Mouse (Mus musculus): Measurements from ENCODE around the gene Hdc. TPM values are rescaled to one million over a fixed set of nuclear protein-coding genes. Genes with fewer than 3 reads are reported as not detected.

Gene Hdc
- total and polyA plus RNA-seq, 3 experiments, result 2.0 to 51.8 (median 10.2) TPM

DNA sequence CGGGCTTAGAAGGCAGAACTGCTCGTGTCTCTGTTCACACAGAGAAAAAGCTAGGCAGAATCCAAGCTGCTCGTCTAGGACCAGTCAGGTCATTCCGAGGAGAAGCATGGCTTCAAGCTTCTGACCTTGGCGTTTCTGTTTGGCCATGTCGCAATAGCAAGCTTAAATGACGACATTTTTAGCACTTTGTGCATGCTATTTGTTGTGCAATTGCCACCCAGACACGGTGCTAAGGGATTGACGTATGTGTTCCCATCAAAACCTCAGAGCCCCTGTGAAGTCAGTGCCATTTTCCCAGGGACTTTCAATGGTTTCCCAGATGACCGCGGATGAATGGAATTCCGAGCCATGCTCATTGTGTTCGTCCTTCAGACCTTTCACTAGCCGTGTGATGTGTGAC is 18.6 kb downstream of the Hdc start:
- peak; percentile 55 for DNase-seq

DNA sequence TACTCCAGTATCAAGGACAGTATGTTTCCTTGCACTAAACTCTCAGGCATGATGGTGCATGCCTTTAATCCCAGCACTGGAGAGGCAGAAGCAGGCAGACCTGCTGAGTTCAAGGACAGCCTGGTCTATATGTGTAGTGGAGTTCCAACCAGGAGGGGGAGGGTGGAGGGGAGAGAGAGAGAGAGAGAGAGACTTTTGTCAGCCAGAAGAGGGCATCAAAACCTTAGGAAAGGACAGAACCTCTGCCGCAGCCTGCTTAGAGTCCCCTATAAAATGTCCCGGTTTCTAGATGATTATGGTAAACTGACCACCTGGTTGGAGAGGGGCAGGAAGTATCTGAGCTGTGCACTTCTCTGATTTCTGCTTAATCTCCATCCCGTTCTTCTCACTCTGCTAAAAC is 20.1 kb downstream of the Hdc start:
- no peak for DNase-seq

DNA sequence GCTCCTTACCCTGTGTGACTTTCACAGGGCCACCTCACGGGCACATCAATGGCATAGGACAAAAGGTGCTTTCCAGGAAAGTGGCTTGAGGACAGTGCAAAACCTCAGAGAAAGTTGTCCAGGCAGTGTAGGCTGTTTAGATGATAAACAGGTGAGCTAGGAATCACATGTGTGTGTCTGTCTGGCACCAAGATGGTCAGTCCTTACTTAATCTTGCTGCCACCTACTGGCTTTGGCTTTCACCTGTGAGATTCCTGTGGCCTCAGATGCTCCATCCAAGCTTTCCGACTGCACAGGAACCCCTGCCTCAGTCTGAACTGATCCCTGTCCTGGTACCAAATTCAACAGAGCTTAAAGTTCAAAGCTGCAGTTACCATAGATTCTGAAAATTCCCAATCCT is 20.7 kb downstream of the Hdc start:
- no peak for DNase-seq

DNA sequence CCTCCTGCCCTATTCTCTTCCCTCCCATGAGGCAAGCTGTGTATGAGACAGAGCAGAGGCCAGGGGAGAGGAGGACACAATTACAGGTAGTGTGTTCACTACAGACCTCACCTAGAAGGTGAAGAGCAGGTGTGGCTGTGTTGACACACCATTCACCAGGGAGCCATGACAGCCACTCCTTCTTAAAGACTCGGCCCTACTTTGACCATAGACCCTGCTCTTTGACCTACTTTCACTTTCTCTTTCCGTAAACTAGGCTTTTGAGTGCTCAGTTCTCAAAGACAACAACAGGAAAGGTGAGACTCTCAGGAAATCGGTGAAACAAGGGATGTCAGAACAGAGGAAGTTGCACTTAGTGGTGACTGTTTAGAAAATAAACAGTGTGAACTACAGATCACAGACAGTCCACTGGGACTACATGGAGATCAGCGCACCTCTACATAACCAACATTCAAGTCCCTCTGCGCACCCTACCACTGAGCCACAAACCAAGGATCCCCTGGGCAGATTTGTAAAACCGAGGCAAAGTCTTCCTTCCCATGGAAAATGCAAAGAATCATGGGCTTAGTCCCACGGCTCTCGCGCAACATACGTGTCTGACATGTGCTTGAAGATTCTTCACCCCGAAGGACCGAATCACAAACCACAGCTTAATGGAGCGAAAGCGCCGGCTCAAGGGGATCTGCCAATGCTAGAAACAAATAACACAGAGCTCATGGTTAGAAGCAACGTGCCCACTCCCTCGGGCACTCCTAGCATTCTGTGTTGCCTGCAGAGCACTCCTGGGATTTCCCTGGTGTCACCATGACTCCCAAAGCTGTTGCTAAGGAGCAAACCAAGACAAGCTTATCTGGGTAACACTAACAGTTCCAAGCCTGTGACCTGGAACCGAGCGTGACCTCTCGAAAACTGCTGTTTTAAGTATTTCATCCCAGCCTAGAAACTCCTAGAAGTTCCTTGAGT is 21.5 kb downstream of the Hdc start:
- DNase-seq, result no peak

GRCm38 (mm10) chr2:126596347-126597072 is 22.6 kb downstream of the Hdc start:
- DNase-seq, result no peak

- DNase-seq, result peak; percentile 66
These were observed 25.1 kb downstream of the Hdc start for GRCm38 (mm10) chr2:126593831-126594610.

- no peak for DNase-seq
These were observed 27.8 kb downstream of the Hdc start for GRCm38 (mm10) chr2:126591304-126591703.

DNA sequence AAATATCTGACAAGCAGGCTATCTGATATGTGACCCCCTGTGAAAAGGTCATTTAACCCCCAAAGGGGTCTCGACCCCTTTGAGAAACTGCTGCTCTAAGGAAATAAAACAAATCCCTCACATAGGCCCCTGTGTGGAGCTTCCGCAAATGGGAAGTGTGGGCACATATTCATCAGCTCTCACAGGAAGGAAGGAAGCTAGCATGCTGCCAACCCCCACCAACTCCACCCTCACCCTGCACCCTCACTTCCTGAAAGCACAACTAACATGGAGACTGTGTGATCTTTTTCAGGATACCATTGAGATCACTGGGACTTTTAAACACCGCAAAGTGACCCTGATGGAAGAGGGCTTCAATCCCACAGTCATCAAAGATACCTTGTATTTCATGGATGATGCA is 31.6 kb downstream of the Hdc start:
- DNase-seq, result no peak

GRCm38 (mm10) chr2:126584621-126585369 is 34.3 kb downstream of the Hdc start:
- no peak for DNase-seq

- no peak for DNase-seq
These were observed 35.1 kb downstream of the Hdc start for GRCm38 (mm10) chr2:126583960-126584359.

GRCm38 (mm10) chr2:126579282-126579681 is 39.8 kb downstream of the Hdc start:
- DNase-seq, result no peak

- no peak for DNase-seq
These were observed 41.7 kb downstream of the Hdc start for GRCm38 (mm10) chr2:126577362-126577761.

- no peak for DNase-seq
These were observed 43.5 kb downstream of the Hdc start for GRCm38 (mm10) chr2:126575391-126576176.

DNA sequence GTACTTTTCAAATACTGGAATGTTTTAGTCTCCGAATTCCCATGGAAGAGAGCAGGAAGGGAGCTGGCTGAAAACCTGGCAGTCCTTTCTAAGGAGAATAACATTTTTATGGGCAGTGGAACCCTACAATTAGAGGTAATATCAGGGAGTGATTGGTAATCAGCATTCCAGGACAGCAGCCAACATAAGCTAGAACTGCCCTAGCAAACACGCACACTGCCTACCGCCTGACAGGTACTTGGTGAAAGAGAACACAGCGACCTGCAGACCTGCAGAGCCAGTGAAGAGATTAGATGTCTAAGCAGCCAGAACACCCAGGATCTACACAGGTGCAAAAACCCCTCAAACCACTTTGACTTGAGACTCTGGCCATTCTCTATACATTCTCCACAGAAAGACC is 46.4 kb downstream of the Hdc start:
- no peak for DNase-seq

- no peak for DNase-seq
These were observed 46.9 kb downstream of the Hdc start for GRCm38 (mm10) chr2:126572163-126572562.

DNA sequence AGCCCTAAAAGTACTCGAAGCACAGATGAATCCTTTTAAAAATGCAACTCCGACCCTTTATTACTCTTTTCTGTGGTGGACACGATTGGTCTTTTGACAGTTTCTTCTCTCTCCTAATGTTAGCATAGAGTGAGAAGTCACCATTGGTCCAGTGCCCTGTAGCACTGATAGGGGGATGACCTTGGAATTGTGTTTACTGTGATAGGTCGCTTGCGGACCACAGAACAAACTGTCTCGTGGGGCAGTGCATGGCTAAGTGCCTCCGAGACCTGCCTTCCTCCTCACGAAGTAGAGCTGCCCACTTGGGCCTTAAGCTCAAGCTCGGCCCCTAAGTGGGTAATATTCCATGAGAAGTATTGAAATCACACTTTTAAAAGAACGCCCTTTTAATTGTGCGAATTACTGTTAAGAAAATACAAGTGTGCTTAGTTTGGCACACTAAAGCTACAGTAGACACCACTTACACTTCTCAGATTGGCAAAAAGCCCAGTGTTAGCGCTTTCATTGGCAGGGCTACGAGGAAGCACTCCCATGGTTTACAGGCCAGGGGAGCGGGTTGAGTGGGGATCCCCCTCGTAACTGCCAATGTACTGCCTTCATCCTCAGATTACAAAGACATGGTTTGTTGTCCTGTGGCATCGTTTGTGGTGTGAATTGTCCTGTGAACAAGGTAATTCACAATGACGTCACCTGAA is 55.5 kb downstream of the Hdc start:
- peak; percentile 17 for DNase-seq

DNA sequence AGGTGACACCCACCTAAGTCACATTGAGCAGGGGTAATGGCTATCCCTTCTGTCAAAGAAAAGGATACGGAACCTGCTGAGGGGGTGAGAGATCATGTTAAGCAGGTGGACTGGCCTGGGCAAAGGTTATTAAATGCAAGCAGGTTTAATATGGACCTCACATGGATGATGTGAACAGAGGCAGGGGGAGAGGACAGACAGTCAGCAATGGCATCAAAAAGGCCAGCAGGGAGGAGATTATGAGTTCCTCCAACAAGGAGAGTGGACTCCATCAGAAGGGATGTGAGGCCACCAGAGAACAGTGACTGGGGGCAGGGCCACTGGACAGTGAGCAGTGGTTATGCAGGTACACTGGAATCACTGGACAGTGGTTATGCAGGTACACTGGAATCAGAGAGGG is 59.0 kb downstream of the Hdc start:
- DNase-seq, result no peak

GRCm38 (mm10) chr2:126555533-126555932 is 63.6 kb downstream of the Hdc start:
- peak; percentile 4 for DNase-seq

DNA sequence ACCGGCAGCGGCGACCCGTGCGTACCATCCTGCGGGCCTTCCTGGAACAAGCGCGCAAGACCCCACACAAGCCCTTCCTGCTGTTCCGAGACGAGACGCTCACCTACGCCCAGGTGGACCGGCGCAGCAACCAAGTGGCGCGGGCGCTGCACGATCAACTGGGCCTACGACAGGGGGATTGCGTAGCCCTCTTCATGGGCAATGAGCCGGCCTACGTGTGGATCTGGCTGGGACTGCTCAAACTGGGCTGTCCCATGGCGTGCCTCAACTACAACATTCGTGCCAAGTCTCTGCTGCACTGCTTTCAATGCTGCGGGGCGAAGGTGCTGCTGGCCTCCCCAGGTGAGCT is 65.8 kb downstream of the Hdc start:
- peak; percentile 4 for DNase-seq

Measured in adrenal gland, adult 2 months (tissue).